Mouse (Mus musculus): ENCODE data around the gene Spop. TPM values are rescaled to one million over a fixed set of nuclear protein-coding genes. Genes with fewer than 3 reads are reported as not detected.
"Not testable (repeated sequence)": the region's sequence is repeated elsewhere in the genome, so short reads cannot be mapped to it uniquely, and the experiment has no call there.

The Spop gene
- polyA plus RNA-seq, 1 experiment from 2014 or later, result 96.0 TPM

DNA sequence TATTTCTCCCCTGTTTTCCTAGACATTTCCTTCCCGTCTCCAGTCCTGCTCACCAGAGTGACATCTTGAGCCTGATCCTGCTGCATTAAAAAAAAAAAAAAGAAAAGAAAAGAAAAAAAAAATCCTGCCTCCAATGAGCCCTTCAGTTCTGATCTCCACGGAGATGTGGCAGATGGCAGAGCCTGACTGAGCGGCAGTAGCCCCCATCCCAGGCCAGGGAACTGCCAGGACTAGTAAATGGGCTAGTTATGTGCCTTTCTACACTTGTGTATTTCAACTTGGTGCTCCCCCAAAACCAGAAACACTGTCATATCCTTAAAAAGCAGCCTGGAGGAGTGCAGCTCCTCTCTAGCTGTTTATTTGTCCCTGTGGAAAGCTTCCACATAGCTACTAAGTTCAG lies 87.0 kb downstream of the Spop start:
- TF ChIP-seq CTCF (IDR thresholded peaks at IDR 0.05; ENCODE audit: low read depth) (no peak), EP300 (optimal IDR thresholded peaks at IDR 0.05) (no peak)
- no peak overlapping the region for H3K4me3 ChIP-seq (ENCODE audit: low read depth, low read length)
- no peak overlapping the region for H3K27ac ChIP-seq (replicated peaks)
- H3K4me1 ChIP-seq (replicated peaks; ENCODE audit: control insufficient read depth, insufficient read depth), result no peaks in the 10 kb centered on the region
- H3K9ac ChIP-seq (ENCODE audit: low read length), result no peak overlapping the region
- H3K9me3 ChIP-seq (ENCODE audit: control insufficient read depth, low read length), result no peaks in the 10 kb centered on the region
- 35% methylated on average over 3 of the region's 3 CpGs for WGBS
- DNase-seq (ENCODE audit: low spot score), result no peak
- H3K27me3 ChIP-seq (ENCODE audit: control insufficient read depth, insufficient read depth, low read length), result no peaks in the 10 kb centered on the region
- no peak overlapping the region for H3K4me2 ChIP-seq (replicated peaks; ENCODE audit: low read depth)
- no peaks in the 10 kb centered on the region for H3K36me3 ChIP-seq (ENCODE audit: control insufficient read depth, insufficient read depth, low read length)
- no peak for ATAC-seq (ENCODE audit: low FRiP score, low TSS enrichment)

DNA sequence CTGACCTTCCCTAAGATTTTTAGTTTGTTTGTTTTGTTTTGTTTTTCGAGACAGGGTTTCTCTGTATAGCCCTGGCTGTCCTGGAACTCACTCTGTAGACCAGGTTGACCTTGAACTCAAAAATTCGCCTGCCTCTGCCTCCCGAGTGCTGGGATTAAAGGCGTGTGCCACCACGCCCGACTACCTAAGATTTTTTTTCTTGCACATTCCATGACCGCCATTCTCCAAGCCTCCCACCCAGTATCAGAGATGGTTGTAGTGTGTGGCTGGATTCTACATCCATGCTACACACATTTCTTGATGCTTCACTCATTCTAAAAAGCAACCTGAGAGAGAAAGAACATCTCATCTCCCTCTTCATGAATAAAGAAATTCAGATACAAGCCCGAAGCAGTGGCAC lies 87.9 kb downstream of the Spop start:
- ATAC-seq (ENCODE audit: low FRiP score, low TSS enrichment); H3K4me3 ChIP-seq (ENCODE audit: low read depth, low read length): not testable (repeated sequence)
- WGBS, result 77% methylated on average over 8 of the region's 8 CpGs

DNA sequence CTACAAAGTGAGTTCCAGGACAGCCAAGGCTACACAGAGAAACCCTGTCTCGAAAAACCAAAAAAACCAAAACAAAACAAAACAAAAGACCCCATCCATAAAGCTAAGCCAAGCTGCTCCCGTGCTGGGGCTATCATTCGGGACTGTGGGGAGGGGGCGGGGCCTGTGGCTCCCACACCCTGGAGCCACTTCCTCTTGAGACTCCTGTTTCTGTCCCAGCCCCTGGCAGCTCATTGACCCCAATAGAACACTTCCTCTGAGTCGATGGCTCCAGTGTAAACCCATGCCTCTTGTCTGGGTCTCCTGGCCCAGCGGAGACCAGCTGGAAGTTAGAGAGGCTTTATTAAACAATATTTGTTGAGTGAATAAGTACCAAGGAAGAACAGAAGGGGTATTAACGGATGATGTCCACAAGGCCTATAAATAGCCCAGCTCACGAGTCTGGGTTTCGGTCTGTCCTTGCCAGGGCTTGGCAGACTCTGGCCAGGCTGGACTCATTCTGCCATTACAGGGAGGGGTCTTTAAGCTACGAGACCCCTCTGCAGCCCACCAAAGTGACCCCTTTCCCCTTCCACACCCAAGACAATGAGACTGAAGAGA lies 89.8 kb downstream of the Spop start:
- TF ChIP-seq CTCF (IDR thresholded peaks at IDR 0.05; ENCODE audit: low read depth), result no peak
- no peak for TF ChIP-seq EP300 (optimal IDR thresholded peaks at IDR 0.05)
- ATAC-seq (ENCODE audit: low FRiP score, low TSS enrichment), result peak; percentile 35; the same call in 1 of the 2 replicates
- DNase-seq (ENCODE audit: low spot score), result no peak
- Histone ChIP-seq H3K27me3 (ENCODE audit: control insufficient read depth, insufficient read depth, low read length) (no peaks in the 10 kb centered on the region), H3K36me3 (ENCODE audit: control insufficient read depth, insufficient read depth, low read length) (no peaks in the 10 kb centered on the region), H3K4me3 (ENCODE audit: low read depth, low read length) (no peak overlapping the region), H3K4me2 (replicated peaks; ENCODE audit: low read depth) (no peak overlapping the region), H3K9ac (ENCODE audit: low read length) (no peak overlapping the region), H3K27ac (replicated peaks) (peak overlapping the region; percentile 9; the same call in 1 of the 2 replicates), H3K9me3 (ENCODE audit: control insufficient read depth, low read length) (no peaks in the 10 kb centered on the region), H3K4me1 (replicated peaks; ENCODE audit: control insufficient read depth, insufficient read depth) (no peaks in the 10 kb centered on the region)
- WGBS, result 40% methylated on average over 10 of the region's 10 CpGs

More for the DNA sequence above, 87.9 kb downstream of the Spop start:
- not testable (repeated sequence) for H3K27me3 ChIP-seq (ENCODE audit: control insufficient read depth, insufficient read depth, low read length); H3K9ac ChIP-seq (ENCODE audit: low read length); H3K36me3 ChIP-seq (ENCODE audit: control insufficient read depth, insufficient read depth, low read length); H3K4me2 ChIP-seq (replicated peaks; ENCODE audit: low read depth); H3K4me1 ChIP-seq (replicated peaks; ENCODE audit: control insufficient read depth, insufficient read depth); H3K27ac ChIP-seq (replicated peaks); H3K9me3 ChIP-seq (ENCODE audit: control insufficient read depth, low read length); DNase-seq (ENCODE audit: low spot score)

DNA sequence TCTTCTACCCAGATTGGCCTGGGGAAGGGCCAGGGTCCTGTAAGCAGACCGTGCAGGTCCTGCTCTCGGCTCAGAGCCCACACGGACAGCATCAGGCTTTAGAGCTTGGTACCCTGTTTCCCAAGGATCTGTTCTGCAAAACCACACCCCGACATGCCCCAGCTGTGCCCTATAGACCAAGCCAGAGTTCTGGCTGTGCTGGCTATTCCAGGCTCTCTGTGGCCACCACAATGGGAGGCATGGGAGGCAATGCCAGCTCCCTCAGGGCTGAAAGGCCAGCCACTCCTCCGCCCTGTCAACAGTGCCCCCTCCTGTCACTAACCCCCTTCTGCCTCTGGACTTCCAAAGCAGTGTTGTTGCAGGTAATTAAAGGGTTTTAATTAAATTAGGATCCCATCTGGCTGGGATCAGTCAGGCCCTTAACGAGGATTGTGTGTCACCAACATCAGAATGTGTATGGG lies 90.4 kb downstream of the Spop start:
- WGBS, result 66% methylated on average over 6 of the region's 6 CpGs

DNA sequence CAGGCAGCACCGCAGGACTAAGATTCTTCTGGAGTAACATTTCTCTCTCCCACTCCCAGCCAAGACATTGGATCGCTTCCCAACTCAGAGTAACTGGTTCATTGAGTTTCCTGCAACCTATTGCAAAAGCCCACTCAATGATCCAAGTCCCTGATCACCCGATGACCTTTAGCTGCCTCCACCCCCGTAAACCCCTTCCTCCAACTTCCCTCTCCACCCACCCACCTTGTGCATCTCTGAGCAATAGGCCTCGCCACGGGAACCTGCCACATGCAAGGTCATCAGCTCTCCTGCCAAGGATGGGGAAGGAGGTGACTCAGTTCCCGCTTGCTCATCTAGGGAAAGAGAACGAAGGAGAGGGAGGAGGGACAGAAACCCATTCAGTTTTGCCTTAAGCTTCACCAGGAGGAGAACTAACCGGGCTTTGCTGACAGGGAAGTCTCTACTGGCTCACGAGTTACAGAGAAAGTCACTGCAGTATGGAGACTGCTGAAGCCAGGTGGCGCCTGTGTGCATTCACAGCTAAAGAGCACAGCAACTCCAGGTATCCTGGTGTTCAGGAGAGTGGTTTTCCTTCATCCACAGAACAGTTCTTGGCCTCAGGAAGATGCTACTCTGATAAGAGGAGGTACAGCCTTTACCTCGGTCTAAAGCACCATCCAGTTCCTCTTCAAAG lies 93.3 kb downstream of the Spop start:
- Histone ChIP-seq H3K27me3 (ENCODE audit: control insufficient read depth, insufficient read depth, low read length) (no peaks in the 10 kb centered on the region), H3K4me3 (ENCODE audit: low read depth, low read length) (no peak overlapping the region), H3K4me2 (replicated peaks; ENCODE audit: low read depth) (no peak overlapping the region), H3K27ac (replicated peaks) (no peak overlapping the region), H3K9ac (ENCODE audit: low read length) (no peak overlapping the region), H3K4me1 (replicated peaks; ENCODE audit: control insufficient read depth, insufficient read depth) (0 out of 2 replicates have a peak, but pooled peaks cover 2% of the 10 kb centered on the region), H3K36me3 (ENCODE audit: control insufficient read depth, insufficient read depth, low read length) (no peaks in the 10 kb centered on the region), H3K9me3 (ENCODE audit: control insufficient read depth, low read length) (no peaks in the 10 kb centered on the region)
- no peak for ATAC-seq (ENCODE audit: low FRiP score, low TSS enrichment)
- TF ChIP-seq CTCF (IDR thresholded peaks at IDR 0.05; ENCODE audit: low read depth), result peak; percentile 73
- TF ChIP-seq EP300 (optimal IDR thresholded peaks at IDR 0.05), result no peak
- DNase-seq (ENCODE audit: low spot score), result peak; percentile 41
- WGBS, result 50% methylated on average over 12 of the region's 12 CpGs

More for the DNA sequence above, 90.4 kb downstream of the Spop start:
- no peak for DNase-seq (ENCODE audit: low spot score)
- no peak for ATAC-seq (ENCODE audit: low FRiP score, low TSS enrichment)
- 0 out of 2 replicates have a peak, but pooled peaks cover 2% of the 10 kb centered on the region for H3K4me1 ChIP-seq (replicated peaks; ENCODE audit: control insufficient read depth, insufficient read depth)
- no peak overlapping the region for H3K9ac ChIP-seq (ENCODE audit: low read length)
- H3K27me3 ChIP-seq (ENCODE audit: control insufficient read depth, insufficient read depth, low read length), result no peaks in the 10 kb centered on the region
- peak overlapping the region; percentile 49; the same call in 1 of the 2 replicates for H3K27ac ChIP-seq (replicated peaks)
- no peak overlapping the region for H3K4me2 ChIP-seq (replicated peaks; ENCODE audit: low read depth)
- no peak for TF ChIP-seq EP300 (optimal IDR thresholded peaks at IDR 0.05)
- TF ChIP-seq CTCF (IDR thresholded peaks at IDR 0.05; ENCODE audit: low read depth), result 0 out of 2 replicates have a peak, but pooled peaks have one; percentile 17
- H3K9me3 ChIP-seq (ENCODE audit: control insufficient read depth, low read length), result no peaks in the 10 kb centered on the region
- no peaks in the 10 kb centered on the region for H3K36me3 ChIP-seq (ENCODE audit: control insufficient read depth, insufficient read depth, low read length)
- no peak overlapping the region for H3K4me3 ChIP-seq (ENCODE audit: low read depth, low read length)

DNA sequence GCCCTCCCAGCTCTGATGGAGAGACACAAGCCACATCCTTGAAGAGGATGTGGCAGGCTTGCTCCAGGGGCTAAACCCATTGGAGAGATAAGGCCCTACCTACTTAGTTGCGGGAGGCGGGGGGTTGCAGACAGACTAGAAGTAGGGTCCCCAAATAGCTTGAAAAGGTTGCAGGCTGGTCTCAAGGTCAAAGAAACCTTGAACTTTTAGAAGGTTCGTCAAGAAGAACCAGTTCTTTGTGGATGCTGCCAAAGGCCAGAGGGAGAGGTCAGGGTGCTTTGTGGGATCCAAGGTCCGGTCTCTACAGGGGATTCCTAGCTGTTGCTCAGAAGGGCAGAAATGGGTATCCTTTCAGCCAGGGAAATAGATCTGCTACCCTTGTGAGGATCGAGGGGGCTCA lies 93.9 kb downstream of the Spop start:
- H3K4me1 ChIP-seq (replicated peaks; ENCODE audit: control insufficient read depth, insufficient read depth), result 0 out of 2 replicates have a peak, but pooled peaks cover 2% of the 10 kb centered on the region
- H3K9me3 ChIP-seq (ENCODE audit: control insufficient read depth, low read length), result no peaks in the 10 kb centered on the region
- ATAC-seq (ENCODE audit: low FRiP score, low TSS enrichment) (no peak), DNase-seq (ENCODE audit: low spot score) (no peak)
- H3K4me2 ChIP-seq (replicated peaks; ENCODE audit: low read depth), result no peak overlapping the region
- WGBS, result 71% methylated on average over 5 of the region's 5 CpGs
- H3K27me3 ChIP-seq (ENCODE audit: control insufficient read depth, insufficient read depth, low read length), result no peaks in the 10 kb centered on the region
- H3K27ac ChIP-seq (replicated peaks), result no peak overlapping the region
- H3K4me3 ChIP-seq (ENCODE audit: low read depth, low read length), result no peak overlapping the region
- no peaks in the 10 kb centered on the region for H3K36me3 ChIP-seq (ENCODE audit: control insufficient read depth, insufficient read depth, low read length)
- TF ChIP-seq EP300 (optimal IDR thresholded peaks at IDR 0.05) (no peak), CTCF (IDR thresholded peaks at IDR 0.05; ENCODE audit: low read depth) (no peak)
- H3K9ac ChIP-seq (ENCODE audit: low read length), result no peak overlapping the region
